Mouse (Mus musculus) embryonic facial prominence, embryonic 13.5 days (tissue): ENCODE data around the gene Cd6. TPM values are rescaled to one million over a fixed set of nuclear protein-coding genes. Genes with fewer than 3 reads are reported as not detected.

ENCODE experiments used
- ATAC-seq: fragments of 200-750 bp; cut with Nextera tagmentation; 2 replicates; pipeline ENCODE4 v1.8.0; 2017; ENCODE audit warnings: low read depth; ENCODE audit not compliant: insufficient number of reproducible peaks, insufficient read depth, low FRiP score, low TSS enrichment
- H3K27ac ChIP-seq: fragments of 300-500 bp; sonication (generic); 2 replicates; pipeline ENCODE4 v1.5.1; 2015; ENCODE audit warnings: moderate library complexity, mild to moderate bottlenecking, inconsistent platforms
- H3K27me3 ChIP-seq: fragments of 300-500 bp; sonication (generic); 2 replicates; pipeline ENCODE4 v1.6.1; 2015; ENCODE audit warnings: mild to moderate bottlenecking, inconsistent platforms
- H3K36me3 ChIP-seq: fragments of 300-500 bp; sonication (generic); 2 replicates; pipeline ENCODE4 v1.6.1; 2015; ENCODE audit warnings: mild to moderate bottlenecking, inconsistent platforms
- H3K4me1 ChIP-seq: fragments of 300-500 bp; sonication (generic); 2 replicates; pipeline ENCODE4 v1.6.1; 2015; ENCODE audit warnings: inconsistent platforms
- H3K4me2 ChIP-seq: fragments of 300-500 bp; sonication (generic); 2 replicates; pipeline ENCODE4 v1.6.1; 2015; ENCODE audit warnings: moderate library complexity, mild to moderate bottlenecking, inconsistent platforms
- H3K4me3 ChIP-seq: fragments of 300-500 bp; sonication (generic); 2 replicates; pipeline ENCODE4 v1.5.1; 2015; ENCODE audit warnings: mild to moderate bottlenecking, inconsistent platforms
- H3K9ac ChIP-seq: fragments of 300-500 bp; sonication (generic); 2 replicates; pipeline ENCODE4 v1.6.1; 2015; ENCODE audit warnings: mild to moderate bottlenecking, inconsistent platforms
- H3K9me3 ChIP-seq: fragments of 300-500 bp; sonication (generic); 2 replicates; pipeline ENCODE4 v1.6.1; 2016; ENCODE audit warnings: inconsistent platforms
- WGBS: fragments of 180-500 bp; shearing (Covaris S2); methylation state at CpG from one replicate; pipeline ENCODE4 v1.1.7; 2015; ENCODE audit warnings: mixed read lengths; 5-methylcytosine and 5-hydroxymethylcytosine counted together
- polyA plus RNA-seq: library from polyadenylated mRNA; unstranded; fragments of >200 nt; fragmentation: Nextera tagmentation; extraction: Ambion mirVana; gene quantifications from 2 replicates; pipeline ENCODE4 v1.2.1, GENCODE M21; 2015

Cd6 gene
- polyA plus RNA-seq, 1 experiment from 2014 or later, result 0.08 TPM

DNA sequence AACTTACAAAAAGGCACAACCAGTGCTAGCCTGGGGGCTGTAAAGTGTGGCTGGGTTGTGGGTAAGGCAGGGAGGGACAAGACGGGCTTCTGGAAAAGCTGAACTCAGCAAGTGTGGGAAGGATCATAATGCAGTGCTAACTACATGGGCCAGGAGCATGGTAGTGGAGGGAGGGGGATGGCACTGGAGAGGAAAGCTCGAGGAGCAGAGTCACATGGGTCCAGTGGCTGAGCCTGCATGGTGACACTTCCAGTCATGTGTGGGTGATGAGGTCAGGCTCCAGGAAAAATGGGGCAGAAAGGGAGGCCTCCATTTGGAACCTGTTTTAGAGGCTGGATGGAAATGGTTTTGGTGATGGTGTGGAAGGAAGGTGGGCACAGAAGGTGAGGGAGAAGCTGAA lies 26.7 kb upstream of the Cd6 start:
- no peak overlapping the region for H3K4me3 ChIP-seq
- H3K27me3 ChIP-seq, result no peaks in the 10 kb centered on the region
- no peaks in the 10 kb centered on the region; the same call in 1 of the 2 replicates for H3K4me1 ChIP-seq
- no peak for ATAC-seq
- H3K4me2 ChIP-seq, result no peak overlapping the region
- H3K9me3 ChIP-seq, result no peaks in the 10 kb centered on the region
- peaks cover 61% of the 10 kb centered on the region for H3K36me3 ChIP-seq
- H3K9ac ChIP-seq, result no peak overlapping the region
- 39% methylated on average over 2 of the region's 2 CpGs for WGBS
- H3K27ac ChIP-seq, result peak overlapping the region; percentile 33; the same call in 1 of the 2 replicates

DNA sequence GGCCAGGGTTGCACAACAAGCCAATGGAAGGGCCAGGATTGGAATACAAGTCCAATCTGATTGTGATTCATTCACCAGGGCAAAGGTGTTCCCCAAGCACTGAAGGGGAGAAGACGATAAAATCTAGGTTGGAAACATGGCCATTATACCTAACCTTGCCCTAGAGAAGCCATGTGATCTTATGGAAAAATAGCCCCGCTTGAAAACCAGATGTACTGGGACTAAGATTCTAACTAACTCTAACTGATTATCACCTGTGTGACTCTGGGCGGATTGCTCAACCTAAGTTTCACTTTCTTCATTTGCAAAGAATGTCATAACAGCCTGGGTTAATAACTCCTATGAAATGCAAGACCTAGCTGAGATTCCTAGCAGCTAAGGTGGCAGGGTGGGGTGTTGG lies 25.6 kb upstream of the Cd6 start:
- Histone ChIP-seq H3K27ac (no peak overlapping the region), H3K27me3 (no peaks in the 10 kb centered on the region), H3K4me3 (no peak overlapping the region), H3K4me1 (no peaks in the 10 kb centered on the region; the same call in 1 of the 2 replicates), H3K9ac (no peak overlapping the region), H3K36me3 (peaks cover 50% of the 10 kb centered on the region), H3K9me3 (no peaks in the 10 kb centered on the region), H3K4me2 (no peak overlapping the region)
- WGBS, result 82% methylated on average over 3 of the region's 3 CpGs
- no peak for ATAC-seq

- no peak for ATAC-seq
- WGBS, result 57% methylated on average over 3 of the region's 3 CpGs
- H3K9me3 ChIP-seq, result no peaks in the 10 kb centered on the region
Measured at GRCm38 (mm10) chr19:10847311-10848087, 17.6 kb upstream of the Cd6 start.

GRCm38 (mm10) chr19:10846150-10846549 lies 16.3 kb upstream of the Cd6 start:
- H3K9me3 ChIP-seq, result no peaks in the 10 kb centered on the region
- H3K4me1 ChIP-seq, result no peaks in the 10 kb centered on the region; the same call in 1 of the 2 replicates
- no peaks in the 10 kb centered on the region for H3K36me3 ChIP-seq
- H3K4me3 ChIP-seq, result no peak overlapping the region
- WGBS, result 68% methylated on average over 7 of the region's 7 CpGs
- peaks cover 4% of the 10 kb centered on the region; the same call in 1 of the 2 replicates for H3K27me3 ChIP-seq
- no peak overlapping the region for H3K27ac ChIP-seq
- no peak overlapping the region for H3K9ac ChIP-seq
- H3K4me2 ChIP-seq, result no peak overlapping the region
- ATAC-seq, result no peak

More at GRCm38 (mm10) chr19:10847311-10848087, 17.6 kb upstream of the Cd6 start:
- Histone ChIP-seq H3K4me3 (no peak overlapping the region), H3K4me1 (no peaks in the 10 kb centered on the region; the same call in 1 of the 2 replicates), H3K27ac (no peak overlapping the region), H3K4me2 (no peak overlapping the region), H3K27me3 (peaks cover 4% of the 10 kb centered on the region; the same call in 1 of the 2 replicates), H3K36me3 (no peaks in the 10 kb centered on the region), H3K9ac (no peak overlapping the region)

GRCm38 (mm10) chr19:10845454-10845853 lies 15.6 kb upstream of the Cd6 start:
- H3K9me3 ChIP-seq, result no peaks in the 10 kb centered on the region
- no peak overlapping the region for H3K27ac ChIP-seq
- no peaks in the 10 kb centered on the region for H3K36me3 ChIP-seq
- H3K9ac ChIP-seq, result no peak overlapping the region
- no peak for ATAC-seq
- 79% methylated on average over 3 of the region's 3 CpGs for WGBS
- no peak overlapping the region for H3K4me3 ChIP-seq
- H3K4me2 ChIP-seq, result no peak overlapping the region
- H3K27me3 ChIP-seq, result peaks cover 4% of the 10 kb centered on the region; the same call in 1 of the 2 replicates
- no peaks in the 10 kb centered on the region; the same call in 1 of the 2 replicates for H3K4me1 ChIP-seq

DNA sequence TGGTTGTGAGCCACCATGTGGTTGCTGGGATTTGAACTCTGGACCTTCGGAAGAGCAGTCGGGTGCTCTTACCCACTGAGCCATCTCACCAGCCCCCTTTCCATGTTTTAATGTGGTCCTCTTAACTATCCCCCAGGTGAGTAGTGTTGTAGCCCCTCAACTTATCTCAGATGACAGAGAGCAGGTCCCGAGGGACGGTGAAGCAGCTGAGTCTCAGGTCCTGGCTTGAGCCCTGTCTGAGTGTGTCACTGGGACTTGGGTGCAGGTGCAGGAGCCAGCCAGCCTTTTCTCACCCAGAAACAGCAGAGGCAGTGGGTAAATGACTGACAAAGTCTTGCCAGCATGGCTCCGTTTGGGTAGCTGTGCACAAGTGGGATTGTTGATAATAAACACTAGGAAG lies 14.3 kb upstream of the Cd6 start:
- H3K4me1 ChIP-seq, result no peaks in the 10 kb centered on the region; the same call in 1 of the 2 replicates

DNA sequence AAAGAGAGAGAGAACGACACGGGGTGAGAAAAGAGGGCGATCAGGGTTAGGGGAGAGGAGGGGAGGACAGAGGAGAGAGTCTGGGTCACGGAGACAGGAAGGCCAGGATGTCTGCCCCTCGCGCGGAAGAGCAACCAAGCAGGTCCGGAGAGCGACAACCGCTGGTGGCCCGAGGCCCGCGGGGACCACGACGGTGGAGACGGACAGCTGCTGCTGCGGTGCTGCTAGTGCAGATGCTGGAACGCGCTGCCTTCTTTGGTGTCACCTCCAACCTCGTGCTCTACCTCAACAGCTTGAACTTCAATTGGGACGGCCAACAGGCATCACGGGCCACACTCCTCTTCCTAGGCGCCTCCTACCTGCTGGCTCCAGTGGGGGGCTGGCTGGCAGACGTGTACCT lies 13.1 kb upstream of the Cd6 start:
- no peaks in the 10 kb centered on the region; the same call in 1 of the 2 replicates for H3K4me1 ChIP-seq
- 47% methylated on average over 24 of the region's 24 CpGs for WGBS
- no peaks in the 10 kb centered on the region for H3K9me3 ChIP-seq
- H3K4me2 ChIP-seq, result peak overlapping the region; percentile 5; the same call in 1 of the 2 replicates
- no peak overlapping the region for H3K4me3 ChIP-seq
- no peaks in the 10 kb centered on the region for H3K36me3 ChIP-seq
- H3K9ac ChIP-seq, result no peak overlapping the region
- no peak overlapping the region for H3K27ac ChIP-seq
- no peak for ATAC-seq
- peaks cover 4% of the 10 kb centered on the region; the same call in 1 of the 2 replicates for H3K27me3 ChIP-seq

More for the DNA sequence above, 14.3 kb upstream of the Cd6 start:
- no peaks in the 10 kb centered on the region for H3K9me3 ChIP-seq
- peaks cover 4% of the 10 kb centered on the region; the same call in 1 of the 2 replicates for H3K27me3 ChIP-seq
- 87% methylated on average over 5 of the region's 5 CpGs for WGBS
- no peak overlapping the region for H3K4me2 ChIP-seq
- no peak for ATAC-seq
- H3K36me3 ChIP-seq, result no peaks in the 10 kb centered on the region
- H3K27ac ChIP-seq, result no peak overlapping the region
- no peak overlapping the region for H3K9ac ChIP-seq
- H3K4me3 ChIP-seq, result no peak overlapping the region

- H3K36me3 ChIP-seq, result no peaks in the 10 kb centered on the region
- H3K27ac ChIP-seq, result no peak overlapping the region
- 38% methylated on average over 16 of the region's 16 CpGs for WGBS
- ATAC-seq, result no peak
- no peak overlapping the region for H3K4me3 ChIP-seq
- no peaks in the 10 kb centered on the region for H3K9me3 ChIP-seq
- H3K27me3 ChIP-seq, result peaks cover 4% of the 10 kb centered on the region; the same call in 1 of the 2 replicates
- H3K4me2 ChIP-seq, result no peak overlapping the region
- H3K9ac ChIP-seq, result 0 out of 2 replicates have a peak overlapping the region, but pooled peaks have one; percentile 11
- no peaks in the 10 kb centered on the region; the same call in 1 of the 2 replicates for H3K4me1 ChIP-seq
Measured at GRCm38 (mm10) chr19:10841721-10842626, 12.1 kb upstream of the Cd6 start.

- no peak within 1 kb of the TSS for H3K4me2 ChIP-seq
- H3K36me3 ChIP-seq, result no peaks in the 10 kb centered on the region
- no peak within 1 kb of the TSS for H3K27ac ChIP-seq
- H3K4me1 ChIP-seq, result no peaks in the 10 kb centered on the region
- peaks cover 4% of the 10 kb centered on the region; the same call in 1 of the 2 replicates for H3K27me3 ChIP-seq
- no peak within 1 kb of the TSS for H3K9ac ChIP-seq
- H3K9me3 ChIP-seq, result no peaks in the 10 kb centered on the region
- WGBS, result 66% methylated on average over 15 of the region's 15 CpGs
- no peak within 1 kb of the TSS for H3K4me3 ChIP-seq
- ATAC-seq, result no peak
Measured at GRCm38 (mm10) chr19:10839010-10839892, 9.4 kb upstream of the Cd6 start, which contains the start of gene Slc15a3. Gene Slc15a3 (plus strand): TSS chr19:10839727.

- WGBS, result 35% methylated on average over 3 of the region's 3 CpGs
- no peak for ATAC-seq
Measured at GRCm38 (mm10) chr19:10835671-10836070, 5.8 kb upstream of the Cd6 start.

More at GRCm38 (mm10) chr19:10835671-10836070, 5.8 kb upstream of the Cd6 start:
- no peak overlapping the region for H3K4me2 ChIP-seq
- no peaks in the 10 kb centered on the region for H3K4me1 ChIP-seq
- no peak overlapping the region for H3K9ac ChIP-seq
- H3K36me3 ChIP-seq, result no peaks in the 10 kb centered on the region
- no peaks in the 10 kb centered on the region for H3K9me3 ChIP-seq
- no peak overlapping the region for H3K4me3 ChIP-seq
- no peaks in the 10 kb centered on the region for H3K27me3 ChIP-seq
- H3K27ac ChIP-seq, result no peak overlapping the region
